Mouse (Mus musculus): ENCODE data around the gene Ppp4r1. TPM values are rescaled to one million over a fixed set of nuclear protein-coding genes. Genes with fewer than 3 reads are reported as not detected.

The Ppp4r1 gene
- polyA plus RNA-seq, 1 experiment from 2014 or later: 65.1 TPM

DNA sequence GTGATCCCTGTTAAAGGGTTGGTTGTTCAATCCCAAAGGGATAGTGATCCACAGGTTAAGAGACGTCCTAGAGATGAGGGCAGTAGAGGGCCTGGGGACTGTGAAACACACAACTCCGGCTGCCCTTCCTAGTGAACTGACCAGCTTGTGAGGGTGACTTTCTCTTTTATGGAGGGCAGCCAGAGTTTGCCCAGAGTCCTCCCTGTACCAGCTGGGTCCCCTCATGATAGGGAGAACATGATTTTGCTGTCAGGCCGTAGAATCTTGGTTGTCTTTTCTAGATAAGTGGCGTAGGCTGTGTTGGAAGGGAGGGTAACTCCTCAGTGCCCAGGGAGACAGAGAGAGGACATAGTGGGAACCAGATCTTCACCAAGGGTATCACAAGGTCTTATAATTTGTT, 4.9 kb downstream of the Ppp4r1 start:
- H3K36me3 ChIP-seq (replicated peaks; ENCODE audit: control insufficient read depth, insufficient read depth, low read depth, low read length): no peaks in the 10 kb centered on the region; the same call in 1 of the 2 replicates

DNA sequence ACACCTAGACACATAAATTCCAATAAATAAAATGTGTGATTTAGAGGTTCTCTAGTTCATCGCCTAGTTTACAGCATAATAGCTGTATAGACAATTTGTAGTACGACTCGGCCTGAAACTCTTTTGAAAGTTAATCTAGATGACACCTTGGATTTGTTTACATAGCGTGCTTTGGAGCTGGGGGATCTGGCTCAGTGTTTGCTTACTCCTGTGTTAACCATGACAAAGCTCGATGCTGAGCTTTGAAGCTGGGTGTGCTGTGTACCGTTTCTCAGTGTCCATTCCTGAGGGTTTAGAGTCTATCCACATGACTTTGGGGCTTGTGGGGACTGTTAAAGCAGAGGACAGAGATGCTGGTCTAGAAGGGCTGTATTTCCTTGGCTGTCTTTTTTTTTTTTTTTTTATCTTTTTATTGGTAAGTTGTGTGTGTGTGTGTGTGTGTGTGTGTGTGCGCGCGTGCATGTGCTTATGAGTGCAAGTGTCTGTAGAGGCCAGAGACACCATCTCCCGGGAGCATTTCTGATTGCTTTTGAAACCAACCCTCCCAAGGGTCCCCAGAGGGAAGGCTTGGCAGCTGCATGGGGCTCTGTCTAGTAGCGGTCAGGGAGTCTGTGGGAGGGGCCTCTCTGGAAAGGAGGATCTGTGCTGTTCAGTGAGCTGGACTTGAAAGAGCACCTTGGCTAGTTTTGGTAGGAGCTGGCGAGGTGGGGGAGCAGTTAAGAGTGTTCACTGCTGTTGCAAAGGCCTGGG, 6.3 kb downstream of the Ppp4r1 start:
- 78% methylated on average over 12 of the region's 12 CpGs for WGBS
- H3K4me3 ChIP-seq (ENCODE audit: low read depth, low read length): no peak overlapping the region
- no peak overlapping the region for H3K27ac ChIP-seq (replicated peaks; ENCODE audit: low read depth, low read length)
- no peak; the same call in 1 of the 2 replicates for ATAC-seq (replicated peaks; ENCODE audit: insufficient number of reproducible peaks, low FRiP score, low TSS enrichment, low read depth)
- no peaks in the 10 kb centered on the region for H3K9me3 ChIP-seq (replicated peaks; ENCODE audit: control insufficient read depth, low read length)
- no peaks in the 10 kb centered on the region; the same call in 1 of the 2 replicates for H3K36me3 ChIP-seq (replicated peaks; ENCODE audit: control insufficient read depth, insufficient read depth, low read depth, low read length)
- H3K4me2 ChIP-seq (ENCODE audit: low read depth, low read length): no peak overlapping the region
- no peaks in the 10 kb centered on the region for H3K27me3 ChIP-seq (ENCODE audit: control insufficient read depth, insufficient read depth, low read length)
- no peak overlapping the region for H3K9ac ChIP-seq (replicated peaks; ENCODE audit: low read length)
- no peak for DNase-seq (ENCODE audit: low spot score)
- no peaks in the 10 kb centered on the region for H3K4me1 ChIP-seq (ENCODE audit: control insufficient read depth, insufficient read depth, low read length)

More for the DNA sequence above, 4.9 kb downstream of the Ppp4r1 start:
- ATAC-seq (replicated peaks; ENCODE audit: insufficient number of reproducible peaks, low FRiP score, low TSS enrichment, low read depth) (no peak), DNase-seq (ENCODE audit: low spot score) (no peak)
- Histone ChIP-seq H3K9me3 (replicated peaks; ENCODE audit: control insufficient read depth, low read length) (no peaks in the 10 kb centered on the region), H3K4me1 (ENCODE audit: control insufficient read depth, insufficient read depth, low read length) (no peaks in the 10 kb centered on the region), H3K9ac (replicated peaks; ENCODE audit: low read length) (no peak overlapping the region), H3K27me3 (ENCODE audit: control insufficient read depth, insufficient read depth, low read length) (no peaks in the 10 kb centered on the region), H3K4me2 (ENCODE audit: low read depth, low read length) (no peak overlapping the region), H3K4me3 (ENCODE audit: low read depth, low read length) (no peak overlapping the region), H3K27ac (replicated peaks; ENCODE audit: low read depth, low read length) (no peak overlapping the region)
- 94% methylated on average over 4 of the region's 4 CpGs for WGBS

DNA sequence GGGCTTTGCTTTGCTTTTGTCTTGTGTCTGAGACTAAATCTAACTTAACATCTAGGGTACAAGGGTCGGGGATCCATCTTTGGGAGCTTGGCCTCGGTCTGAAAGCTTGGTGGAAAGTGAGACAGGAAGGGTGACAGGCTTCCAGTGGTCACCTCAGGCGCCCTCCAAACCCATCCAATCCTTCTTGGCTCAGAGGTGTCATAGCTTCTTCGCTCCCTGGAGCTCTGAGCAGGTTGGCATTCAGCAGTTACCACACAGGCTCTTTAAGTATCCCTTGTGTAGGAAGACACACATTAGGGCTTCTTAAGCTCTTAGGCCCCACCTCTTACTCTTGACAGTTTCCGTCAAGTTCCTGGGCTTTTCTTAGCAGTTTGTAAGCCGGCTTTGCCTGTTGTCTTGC, 7.2 kb downstream of the Ppp4r1 start:
- Histone ChIP-seq H3K4me1 (ENCODE audit: control insufficient read depth, insufficient read depth, low read length) (no peaks in the 10 kb centered on the region), H3K4me3 (ENCODE audit: low read depth, low read length) (no peak overlapping the region), H3K4me2 (ENCODE audit: low read depth, low read length) (no peak overlapping the region), H3K9me3 (replicated peaks; ENCODE audit: control insufficient read depth, low read length) (no peaks in the 10 kb centered on the region), H3K9ac (replicated peaks; ENCODE audit: low read length) (no peak overlapping the region), H3K27ac (replicated peaks; ENCODE audit: low read depth, low read length) (no peak overlapping the region), H3K36me3 (replicated peaks; ENCODE audit: control insufficient read depth, insufficient read depth, low read depth, low read length) (no peaks in the 10 kb centered on the region; the same call in 1 of the 2 replicates), H3K27me3 (ENCODE audit: control insufficient read depth, insufficient read depth, low read length) (no peaks in the 10 kb centered on the region)
- DNase-seq (ENCODE audit: low spot score) (no peak), ATAC-seq (replicated peaks; ENCODE audit: insufficient number of reproducible peaks, low FRiP score, low TSS enrichment, low read depth) (no peak)
- 88% methylated on average over 6 of the region's 6 CpGs for WGBS

DNA sequence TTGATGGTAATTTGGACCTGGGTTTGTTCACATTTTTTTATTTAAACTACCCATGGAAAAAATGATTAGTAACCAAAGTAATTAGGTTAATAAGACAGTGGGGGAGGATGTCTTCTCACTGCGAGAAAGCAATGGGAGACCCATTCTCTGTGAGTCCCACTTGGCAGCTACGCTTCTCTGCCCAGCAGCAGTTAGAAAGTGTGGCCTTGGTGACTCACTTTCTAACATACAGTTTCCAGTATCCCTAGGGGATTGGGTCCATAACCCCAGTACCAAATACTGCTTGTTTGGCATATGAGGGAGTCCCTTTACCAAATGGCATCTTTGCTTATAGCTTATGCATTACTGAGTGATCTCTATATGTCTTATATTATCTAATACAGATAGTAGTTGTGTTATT, 8.8 kb downstream of the Ppp4r1 start:
- H3K4me1 ChIP-seq (ENCODE audit: control insufficient read depth, insufficient read depth, low read length): no peaks in the 10 kb centered on the region
- DNase-seq (ENCODE audit: low spot score): no peak

DNA sequence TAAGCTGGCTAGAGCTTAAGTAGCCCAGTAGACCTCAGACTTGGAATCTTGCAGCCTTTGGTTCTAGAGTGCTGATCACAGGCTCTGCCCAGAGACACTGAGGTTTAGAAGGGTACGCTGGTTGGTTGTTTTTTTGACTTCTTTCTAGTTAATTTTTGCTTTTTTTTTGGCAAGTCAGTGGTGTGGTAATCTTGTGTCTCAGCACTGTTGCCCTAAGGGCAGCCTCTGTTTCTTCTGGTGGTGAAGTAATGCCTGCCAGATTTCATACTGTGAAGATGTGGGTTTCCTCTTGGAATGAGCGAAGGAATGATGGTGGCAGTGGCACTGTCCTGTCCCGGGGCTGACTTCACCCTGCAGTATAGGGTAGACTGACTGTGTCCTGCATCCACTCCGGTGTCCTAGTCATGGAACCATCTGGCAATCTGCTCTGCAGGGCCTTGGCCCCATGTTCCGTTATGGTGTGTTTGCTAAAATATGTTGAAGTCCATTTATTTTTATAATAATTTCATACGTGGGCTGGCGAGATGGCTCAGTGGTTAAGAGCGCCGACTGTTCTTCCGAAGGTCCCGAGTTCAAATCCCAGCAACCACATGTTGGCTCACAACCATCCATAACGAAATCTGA, 11.0 kb downstream of the Ppp4r1 start:
- H3K36me3 ChIP-seq (replicated peaks; ENCODE audit: control insufficient read depth, insufficient read depth, low read depth, low read length): no peaks in the 10 kb centered on the region; the same call in 1 of the 2 replicates
- no peak overlapping the region for H3K4me3 ChIP-seq (ENCODE audit: low read depth, low read length)
- ATAC-seq (replicated peaks; ENCODE audit: insufficient number of reproducible peaks, low FRiP score, low TSS enrichment, low read depth) (no peak), DNase-seq (ENCODE audit: low spot score) (no peak)
- no peaks in the 10 kb centered on the region for H3K9me3 ChIP-seq (replicated peaks; ENCODE audit: control insufficient read depth, low read length)
- H3K4me2 ChIP-seq (ENCODE audit: low read depth, low read length): no peak overlapping the region
- H3K9ac ChIP-seq (replicated peaks; ENCODE audit: low read length): no peak overlapping the region
- H3K4me1 ChIP-seq (ENCODE audit: control insufficient read depth, insufficient read depth, low read length): no peaks in the 10 kb centered on the region
- H3K27ac ChIP-seq (replicated peaks; ENCODE audit: low read depth, low read length): no peak overlapping the region
- WGBS: 94% methylated on average over 12 of the region's 12 CpGs
- no peaks in the 10 kb centered on the region for H3K27me3 ChIP-seq (ENCODE audit: control insufficient read depth, insufficient read depth, low read length)

More for the DNA sequence above, 8.8 kb downstream of the Ppp4r1 start:
- no peak for ATAC-seq (replicated peaks; ENCODE audit: insufficient number of reproducible peaks, low FRiP score, low TSS enrichment, low read depth)
- H3K27me3 ChIP-seq (ENCODE audit: control insufficient read depth, insufficient read depth, low read length): no peaks in the 10 kb centered on the region
- no peak overlapping the region for H3K4me3 ChIP-seq (ENCODE audit: low read depth, low read length)
- no peak overlapping the region for H3K9ac ChIP-seq (replicated peaks; ENCODE audit: low read length)
- H3K36me3 ChIP-seq (replicated peaks; ENCODE audit: control insufficient read depth, insufficient read depth, low read depth, low read length): no peaks in the 10 kb centered on the region; the same call in 1 of the 2 replicates
- no peaks in the 10 kb centered on the region for H3K9me3 ChIP-seq (replicated peaks; ENCODE audit: control insufficient read depth, low read length)
- H3K27ac ChIP-seq (replicated peaks; ENCODE audit: low read depth, low read length): no peak overlapping the region
- no peak overlapping the region for H3K4me2 ChIP-seq (ENCODE audit: low read depth, low read length)
- 94% methylated on average over 2 of the region's 2 CpGs for WGBS

DNA sequence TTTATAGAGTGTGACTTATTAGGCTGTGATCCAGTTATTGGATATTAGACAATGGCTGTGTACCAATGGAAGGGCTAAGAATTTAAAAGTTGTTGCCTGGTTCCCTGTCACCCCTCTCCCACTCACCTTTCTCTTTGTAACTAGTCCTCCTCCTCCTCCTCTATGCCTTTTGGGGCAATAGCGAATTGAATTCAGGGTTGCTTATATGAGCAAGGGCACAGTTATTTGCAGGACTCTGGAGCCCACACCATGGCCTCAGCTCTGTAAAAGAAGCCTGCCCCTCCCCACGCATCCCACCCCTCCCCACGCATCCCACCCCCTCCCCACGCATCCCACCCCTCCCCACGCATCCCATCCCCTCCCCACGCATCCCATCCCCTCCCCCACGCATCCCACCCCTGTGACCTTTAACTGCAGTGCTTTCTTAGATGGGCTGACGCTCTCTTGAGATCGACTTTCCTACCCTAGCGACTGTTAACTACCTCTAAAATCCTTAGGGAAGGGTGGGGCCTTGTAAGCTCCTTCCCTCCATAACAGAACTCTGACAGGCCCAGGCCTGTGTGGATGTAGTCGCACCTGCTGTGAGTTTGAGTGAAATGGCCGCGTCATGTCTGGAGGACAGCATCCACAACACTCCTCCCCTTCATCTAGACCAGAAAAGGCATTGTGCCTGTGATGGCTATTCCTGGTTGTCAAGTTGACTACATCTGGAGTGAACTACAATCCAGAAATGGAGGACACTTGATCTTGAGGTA, 11.9 kb downstream of the Ppp4r1 start:
- WGBS: 82% methylated on average over 11 of the region's 13 CpGs
- no peak overlapping the region for H3K9ac ChIP-seq (replicated peaks; ENCODE audit: low read length)
- no peaks in the 10 kb centered on the region for H3K27me3 ChIP-seq (ENCODE audit: control insufficient read depth, insufficient read depth, low read length)
- H3K36me3 ChIP-seq (replicated peaks; ENCODE audit: control insufficient read depth, insufficient read depth, low read depth, low read length): no peaks in the 10 kb centered on the region; the same call in 1 of the 2 replicates
- DNase-seq (ENCODE audit: low spot score) (no peak), ATAC-seq (replicated peaks; ENCODE audit: insufficient number of reproducible peaks, low FRiP score, low TSS enrichment, low read depth) (no peak)
- no peak overlapping the region for H3K27ac ChIP-seq (replicated peaks; ENCODE audit: low read depth, low read length)
- H3K4me1 ChIP-seq (ENCODE audit: control insufficient read depth, insufficient read depth, low read length): no peaks in the 10 kb centered on the region
- no peak overlapping the region for H3K4me3 ChIP-seq (ENCODE audit: low read depth, low read length)
- no peak overlapping the region for H3K4me2 ChIP-seq (ENCODE audit: low read depth, low read length)
- H3K9me3 ChIP-seq (replicated peaks; ENCODE audit: control insufficient read depth, low read length): no peaks in the 10 kb centered on the region

DNA sequence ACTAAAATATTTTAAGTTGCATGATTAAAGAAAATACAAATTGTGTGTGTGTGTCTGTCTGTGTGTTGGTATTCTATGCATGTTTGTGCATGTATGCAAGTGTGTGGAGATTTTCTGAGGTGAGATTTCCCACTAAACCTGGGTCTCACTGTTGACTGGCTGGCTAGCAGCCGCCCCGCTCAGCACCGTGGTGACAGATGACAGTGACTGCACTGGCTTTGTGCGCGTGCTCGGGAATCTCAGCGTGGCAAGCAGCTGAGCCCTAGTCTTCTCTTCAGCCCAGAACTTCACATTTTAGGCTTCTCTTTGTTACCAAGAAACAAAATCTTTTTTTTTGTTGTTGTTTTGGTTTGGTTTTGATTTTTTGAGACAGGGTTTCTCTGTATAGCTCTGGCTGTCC, 13.7 kb downstream of the Ppp4r1 start:
- no peaks in the 10 kb centered on the region for H3K4me1 ChIP-seq (ENCODE audit: control insufficient read depth, insufficient read depth, low read length)
- H3K4me3 ChIP-seq (ENCODE audit: low read depth, low read length): no peak overlapping the region
- H3K9ac ChIP-seq (replicated peaks; ENCODE audit: low read length): no peak overlapping the region
- no peaks in the 10 kb centered on the region for H3K9me3 ChIP-seq (replicated peaks; ENCODE audit: control insufficient read depth, low read length)
- H3K27ac ChIP-seq (replicated peaks; ENCODE audit: low read depth, low read length): no peak overlapping the region
- ATAC-seq (replicated peaks; ENCODE audit: insufficient number of reproducible peaks, low FRiP score, low TSS enrichment, low read depth) (no peak), DNase-seq (ENCODE audit: low spot score) (no peak)
- no peak overlapping the region for H3K4me2 ChIP-seq (ENCODE audit: low read depth, low read length)
- no peaks in the 10 kb centered on the region for H3K27me3 ChIP-seq (ENCODE audit: control insufficient read depth, insufficient read depth, low read length)
- 91% methylated on average over 7 of the region's 7 CpGs for WGBS
- H3K36me3 ChIP-seq (replicated peaks; ENCODE audit: control insufficient read depth, insufficient read depth, low read depth, low read length): no peaks in the 10 kb centered on the region; the same call in 1 of the 2 replicates

Measured in embryonic facial prominence, embryonic 11.5 days (tissue).